Mouse (Mus musculus) hindbrain, embryonic 12.5 days (tissue): ENCODE measurements around the gene Ric8b. TPM values are rescaled to one million over a fixed set of nuclear protein-coding genes. Genes with fewer than 3 reads are reported as not detected.
A peak's percentile ranks its signal among the peaks of the same experiment; 100 is the strongest.

Experiments
- ATAC-seq: fragments of 200-750 bp; cut with Nextera tagmentation; 2 replicates; pipeline ENCODE4 v1.8.0; 2017; ENCODE audit warnings: moderate TSS enrichment; ENCODE audit not compliant: low FRiP score
- H3K27ac ChIP-seq: fragments of 300-500 bp; sonication (generic); 2 replicates; pipeline ENCODE4 v1.5.1; 2016; ENCODE audit warnings: mild to moderate bottlenecking
- H3K27me3 ChIP-seq: fragments of 300-500 bp; sonication (generic); 2 replicates; pipeline ENCODE4 v1.6.1; 2016; ENCODE audit warnings: mild to moderate bottlenecking
- H3K36me3 ChIP-seq: fragments of 300-500 bp; sonication (generic); 2 replicates; pipeline ENCODE4 v1.6.1; 2016; ENCODE audit warnings: mild to moderate bottlenecking
- H3K4me1 ChIP-seq: fragments of 300-500 bp; sonication (generic); 2 replicates; pipeline ENCODE4 v1.6.1; 2016
- H3K4me2 ChIP-seq: fragments of 300-500 bp; sonication (generic); replicated peaks from 2 replicates; pipeline ENCODE4 v1.6.1; 2016; ENCODE audit warnings: mild to moderate bottlenecking
- H3K4me3 ChIP-seq: fragments of 300-500 bp; sonication (generic); 2 replicates; pipeline ENCODE4 v1.5.1; 2016; ENCODE audit warnings: mild to moderate bottlenecking
- H3K9ac ChIP-seq: fragments of 300-500 bp; sonication (generic); 2 replicates; pipeline ENCODE4 v1.6.1; 2016; ENCODE audit warnings: mild to moderate bottlenecking, moderate library complexity
- H3K9me3 ChIP-seq: fragments of 300-500 bp; sonication (generic); replicated peaks from 2 replicates; pipeline ENCODE4 v1.6.1; 2016; ENCODE audit warnings: mild to moderate bottlenecking
- WGBS: fragments of 180-500 bp; shearing (Covaris S2); methylation state at CpG from one replicate; pipeline ENCODE4 v1.1.7; 2016; 5-methylcytosine and 5-hydroxymethylcytosine counted together
- polyA plus RNA-seq: library from polyadenylated mRNA; unstranded; fragments of >200 nt; fragmentation: Nextera tagmentation; extraction: Ambion mirVana; gene quantifications from 2 replicates; pipeline ENCODE4 v1.2.1, GENCODE M21; 2016

Ric8b gene
- polyA plus RNA-seq, 1 experiment from 2014 or later = 42.4 TPM

DNA sequence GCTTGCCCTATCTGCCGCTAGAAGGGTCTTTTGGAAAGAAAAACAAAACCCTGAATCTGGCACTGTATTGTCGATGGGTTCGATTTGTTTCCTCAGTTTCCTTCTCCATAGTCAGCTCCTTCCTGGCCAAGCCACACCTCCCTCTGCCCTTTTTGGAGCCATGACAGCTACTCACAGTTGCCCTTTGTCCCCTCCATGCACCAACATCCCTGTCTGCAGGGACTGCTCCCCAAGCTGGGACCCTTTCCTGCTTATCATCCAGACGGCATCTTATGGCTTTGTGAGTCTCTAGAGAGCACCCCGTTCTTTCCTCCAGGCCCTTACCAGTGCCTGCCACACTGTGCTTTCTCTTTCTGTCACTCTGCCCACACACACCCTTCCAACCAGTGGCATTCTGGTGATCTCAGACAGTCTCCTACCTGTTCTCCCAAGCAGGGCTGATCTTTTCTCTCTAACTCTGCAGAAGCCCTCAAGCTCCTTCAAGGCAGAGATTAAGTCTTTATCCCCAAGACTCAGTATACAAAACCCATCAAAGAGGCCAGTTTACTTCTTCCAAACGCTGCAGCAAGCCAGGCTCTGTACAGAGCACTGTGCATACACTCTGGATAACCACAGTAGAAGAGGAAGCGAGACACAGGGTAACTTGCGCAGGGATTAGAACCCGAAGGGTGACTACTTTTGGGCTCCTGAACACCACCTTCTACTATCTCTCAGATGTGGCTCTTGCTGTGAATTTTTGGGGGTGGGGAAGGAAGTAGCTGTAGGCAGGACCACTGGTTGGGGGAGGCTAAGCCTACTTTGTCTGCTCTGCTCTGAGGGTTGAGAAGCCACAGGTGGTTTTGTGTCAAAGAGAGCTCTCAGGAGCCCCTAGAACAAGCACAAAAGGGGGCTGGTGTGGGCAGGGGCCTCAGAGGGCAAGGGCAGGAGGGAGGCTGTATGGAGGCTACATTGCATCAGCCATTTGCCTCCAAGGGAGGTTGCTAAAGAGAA is 20.2 kb upstream of the Ric8b start:
- H3K9me3 ChIP-seq = no peaks in the 10 kb centered on the region
- no peak for ATAC-seq
- no peak overlapping the region for H3K9ac ChIP-seq
- no peak overlapping the region for H3K27ac ChIP-seq
- WGBS = 71% methylated on average over 9 of the region's 9 CpGs
- no peak overlapping the region for H3K4me3 ChIP-seq
- H3K4me1 ChIP-seq = peaks cover 3% of the 10 kb centered on the region; the same call in 1 of the 2 replicates
- peaks cover 21% of the 10 kb centered on the region; the same call in 1 of the 2 replicates for H3K36me3 ChIP-seq
- no peak overlapping the region for H3K4me2 ChIP-seq
- H3K27me3 ChIP-seq = no peaks in the 10 kb centered on the region

- no peak overlapping the region for H3K27ac ChIP-seq
- no peak overlapping the region for H3K9ac ChIP-seq
- no peaks in the 10 kb centered on the region for H3K9me3 ChIP-seq
- H3K4me3 ChIP-seq = no peak overlapping the region
- WGBS = 80% methylated on average over 3 of the region's 3 CpGs
- H3K27me3 ChIP-seq = no peaks in the 10 kb centered on the region
- no peak overlapping the region for H3K4me2 ChIP-seq
- ATAC-seq = no peak
- peaks cover 8% of the 10 kb centered on the region for H3K4me1 ChIP-seq
- H3K36me3 ChIP-seq = peaks cover 24% of the 10 kb centered on the region; the same call in 1 of the 2 replicates
These were observed 19.1 kb upstream of the Ric8b start for GRCm38 (mm10) chr10:84898144-84898979.

GRCm38 (mm10) chr10:84901676-84902075 is 15.7 kb upstream of the Ric8b start:
- Histone ChIP-seq H3K27ac (no peak overlapping the region), H3K4me1 (peaks cover 16% of the 10 kb centered on the region), H3K9ac (no peak overlapping the region), H3K4me3 (no peak overlapping the region), H3K9me3 (no peaks in the 10 kb centered on the region), H3K27me3 (no peaks in the 10 kb centered on the region), H3K4me2 (no peak overlapping the region), H3K36me3 (peaks cover 21% of the 10 kb centered on the region; the same call in 1 of the 2 replicates)
- WGBS = 59% methylated on average over 5 of the region's 5 CpGs
- ATAC-seq = no peak

DNA sequence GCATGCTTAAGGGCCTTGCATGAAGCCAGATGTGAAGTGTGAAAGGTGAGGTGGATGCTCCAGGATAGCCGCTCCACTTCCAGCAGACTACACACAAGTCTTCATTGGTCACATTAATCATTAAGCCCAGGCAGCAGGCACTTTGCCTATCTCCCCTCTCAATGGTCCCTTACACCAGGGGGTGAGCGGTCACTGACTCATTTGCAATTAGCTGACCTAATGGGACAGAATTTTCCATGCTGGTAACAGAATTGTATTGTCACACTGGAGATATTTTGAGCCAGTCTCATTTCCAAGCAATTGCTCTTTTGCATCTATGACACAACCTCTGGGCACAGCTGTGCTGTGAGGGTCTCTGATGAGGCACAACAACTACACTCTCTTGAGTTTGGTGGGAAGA is 15.2 kb upstream of the Ric8b start:
- H3K9me3 ChIP-seq = no peaks in the 10 kb centered on the region
- WGBS = 74% methylated on average over 2 of the region's 2 CpGs
- no peaks in the 10 kb centered on the region for H3K27me3 ChIP-seq
- H3K36me3 ChIP-seq = peaks cover 16% of the 10 kb centered on the region; the same call in 1 of the 2 replicates
- H3K4me2 ChIP-seq = no peak overlapping the region
- no peak for ATAC-seq
- H3K4me3 ChIP-seq = no peak overlapping the region
- no peak overlapping the region for H3K27ac ChIP-seq
- H3K4me1 ChIP-seq = peaks cover 16% of the 10 kb centered on the region
- no peak overlapping the region for H3K9ac ChIP-seq

- Histone ChIP-seq H3K27ac (peak overlapping the region; percentile 60), H3K4me2 (peak overlapping the region; percentile 15; the same call in 1 of the 2 replicates), H3K27me3 (no peaks in the 10 kb centered on the region), H3K4me1 (peaks cover 16% of the 10 kb centered on the region), H3K9me3 (no peaks in the 10 kb centered on the region), H3K36me3 (peaks cover 14% of the 10 kb centered on the region; the same call in 1 of the 2 replicates), H3K4me3 (no peak overlapping the region), H3K9ac (no peak overlapping the region)
- 43% methylated on average over 7 of the region's 7 CpGs for WGBS
- 0 out of 2 replicates have a peak, but pooled peaks have one; percentile 35 for ATAC-seq
These were observed 14.1 kb upstream of the Ric8b start for GRCm38 (mm10) chr10:84903307-84903706.

DNA sequence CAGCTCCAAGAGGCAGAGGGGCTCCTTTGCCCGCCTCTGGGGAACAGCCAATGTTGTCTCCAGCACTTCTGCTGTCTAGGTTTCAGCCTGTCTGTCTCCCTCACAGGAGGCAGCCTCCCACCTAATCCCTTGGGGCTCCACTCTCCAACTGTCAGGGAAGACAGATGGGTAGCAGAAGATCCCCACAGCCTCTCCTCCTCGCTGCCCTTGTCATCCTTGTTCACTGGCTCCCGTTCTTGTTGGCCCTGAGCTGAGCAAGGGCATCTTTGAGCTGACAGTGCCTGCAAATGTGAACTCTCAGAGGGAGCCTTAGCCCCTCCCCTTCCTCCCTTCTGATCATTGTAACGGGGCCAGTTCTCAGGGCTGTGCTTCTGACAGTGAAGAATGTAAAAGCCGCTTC is 13.7 kb upstream of the Ric8b start:
- 12% methylated on average over 5 of the region's 5 CpGs for WGBS
- peak overlapping the region; percentile 15; the same call in 1 of the 2 replicates for H3K4me2 ChIP-seq
- H3K9ac ChIP-seq = no peak overlapping the region

GRCm38 (mm10) chr10:84906895-84907294 is 10.5 kb upstream of the Ric8b start:
- H3K4me1 ChIP-seq = peaks cover 37% of the 10 kb centered on the region
- H3K4me2 ChIP-seq = no peak overlapping the region
- no peak for ATAC-seq
- no peak overlapping the region for H3K4me3 ChIP-seq
- 0 out of 2 replicates have a peak, but pooled peaks cover 3% of the 10 kb centered on the region for H3K36me3 ChIP-seq
- no peak overlapping the region for H3K9ac ChIP-seq
- no peaks in the 10 kb centered on the region for H3K27me3 ChIP-seq
- H3K27ac ChIP-seq = no peak overlapping the region; the same call in 1 of the 2 replicates
- H3K9me3 ChIP-seq = no peaks in the 10 kb centered on the region
- WGBS = 85% methylated on average over 9 of the region's 9 CpGs

More for the DNA sequence above, 13.7 kb upstream of the Ric8b start:
- H3K4me3 ChIP-seq = no peak overlapping the region
- H3K27ac ChIP-seq = peak overlapping the region; percentile 60
- peaks cover 16% of the 10 kb centered on the region for H3K4me1 ChIP-seq
- 0 out of 2 replicates have a peak, but pooled peaks have one; percentile 20 for ATAC-seq
- H3K36me3 ChIP-seq = peaks cover 10% of the 10 kb centered on the region; the same call in 1 of the 2 replicates
- H3K9me3 ChIP-seq = no peaks in the 10 kb centered on the region
- no peaks in the 10 kb centered on the region for H3K27me3 ChIP-seq

DNA sequence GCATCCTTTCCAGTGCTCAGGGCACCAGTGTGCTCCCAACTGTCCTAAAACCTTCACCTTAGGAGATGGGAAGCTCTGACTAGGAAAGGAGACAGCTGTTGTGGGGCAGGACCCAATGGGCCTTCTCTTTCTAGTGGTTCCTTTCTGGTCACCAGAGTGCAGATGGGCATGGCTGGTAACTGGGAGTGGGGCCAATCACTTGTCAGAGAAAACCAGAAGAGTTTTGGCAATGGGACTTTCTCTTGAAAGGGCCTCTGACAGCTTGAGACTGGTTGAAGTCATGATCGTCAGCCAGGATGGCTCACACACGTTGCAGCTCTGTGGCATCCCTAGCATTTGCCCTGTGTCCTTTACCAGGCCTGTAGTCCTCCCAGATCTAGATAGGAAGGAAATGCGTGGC is 9.4 kb upstream of the Ric8b start:
- Histone ChIP-seq H3K27me3 (no peaks in the 10 kb centered on the region), H3K4me1 (peaks cover 32% of the 10 kb centered on the region), H3K27ac (no peak overlapping the region), H3K4me3 (no peak overlapping the region), H3K36me3 (no peaks in the 10 kb centered on the region), H3K4me2 (no peak overlapping the region), H3K9ac (no peak overlapping the region), H3K9me3 (no peaks in the 10 kb centered on the region)
- ATAC-seq = no peak
- 84% methylated on average over 3 of the region's 3 CpGs for whole genome bisulfite sequencing

- Histone ChIP-seq H3K9ac (no peak overlapping the region), H3K9me3 (no peaks in the 10 kb centered on the region), H3K36me3 (no peaks in the 10 kb centered on the region), H3K27ac (no peak overlapping the region), H3K4me2 (no peak overlapping the region), H3K4me1 (peaks cover 28% of the 10 kb centered on the region), H3K4me3 (no peak overlapping the region), H3K27me3 (no peaks in the 10 kb centered on the region)
- no peak for ATAC-seq
- WGBS = 85% methylated on average over 3 of the region's 3 CpGs
These were observed 8.9 kb upstream of the Ric8b start for GRCm38 (mm10) chr10:84908471-84908870.

GRCm38 (mm10) chr10:84909021-84909801 is 8.2 kb upstream of the Ric8b start:
- 55% methylated on average over 17 of the region's 17 CpGs for WGBS
- no peaks in the 10 kb centered on the region for H3K9me3 ChIP-seq
- no peak overlapping the region for H3K9ac ChIP-seq
- H3K27ac ChIP-seq = no peak overlapping the region
- peaks cover 22% of the 10 kb centered on the region for H3K4me1 ChIP-seq
- H3K4me3 ChIP-seq = no peak overlapping the region
- H3K36me3 ChIP-seq = no peaks in the 10 kb centered on the region
- peak; percentile 55 for ATAC-seq
- H3K4me2 ChIP-seq = peak overlapping the region; percentile 19; the same call in 1 of the 2 replicates
- H3K27me3 ChIP-seq = no peaks in the 10 kb centered on the region

- Histone ChIP-seq H3K27me3 (no peaks in the 10 kb centered on the region), H3K9me3 (no peaks in the 10 kb centered on the region), H3K4me2 (0 out of 2 replicates have a peak overlapping the region, but pooled peaks have one; percentile 19), H3K36me3 (no peaks in the 10 kb centered on the region), H3K9ac (no peak overlapping the region), H3K4me3 (no peak overlapping the region), H3K27ac (no peak overlapping the region), H3K4me1 (peaks cover 22% of the 10 kb centered on the region)
- 19% methylated on average over 7 of the region's 7 CpGs for WGBS
- ATAC-seq = no peak
These were observed 7.2 kb upstream of the Ric8b start for GRCm38 (mm10) chr10:84910194-84910593.
